Mouse (Mus musculus) limb, embryonic 14.5 days (tissue): ENCODE results near the gene Cfl2. TPM values are rescaled to one million over a fixed set of nuclear protein-coding genes. Genes with fewer than 3 reads are reported as not detected.

Experiments used
- ATAC-seq: fragments of 200-750 bp; cut with Nextera tagmentation; 2 replicates; pipeline ENCODE4 v1.8.0; 2017; ENCODE audit warnings: low read depth, moderate number of reproducible peaks, moderate TSS enrichment; ENCODE audit not compliant: low FRiP score
- DNase-seq: peaks from one replicate; pipeline ENCODE4 v3.0.0-alpha.2; 2015; ENCODE audit warnings: low spot score
- H3K27ac ChIP-seq: fragments of 300-500 bp; sonication (generic); replicated peaks from 2 replicates; pipeline ENCODE4 v1.5.1; 2014; ENCODE audit warnings: low read depth, mild to moderate bottlenecking, low read length, moderate library complexity, mixed read lengths
- H3K27me3 ChIP-seq: fragments of 300-500 bp; sonication (generic); 2 replicates; pipeline ENCODE4 v1.6.1; 2014; ENCODE audit warnings: low read length, mixed read lengths; ENCODE audit not compliant: control insufficient read depth, insufficient read depth
- H3K36me3 ChIP-seq: fragments of 300-500 bp; sonication (generic); 2 replicates; pipeline ENCODE4 v1.6.1; 2014; ENCODE audit warnings: mild to moderate bottlenecking, low read length, moderate library complexity, mixed read lengths; ENCODE audit not compliant: control insufficient read depth, insufficient read depth
- H3K4me1 ChIP-seq: fragments of 300-500 bp; sonication (generic); 2 replicates; pipeline ENCODE4 v1.6.1; 2014; ENCODE audit warnings: antibody characterized with exemption, low read length, mixed read lengths; ENCODE audit not compliant: control insufficient read depth, insufficient read depth
- H3K4me2 ChIP-seq: fragments of 300-500 bp; sonication (generic); replicated peaks from 2 replicates; pipeline ENCODE4 v1.6.1; 2014; ENCODE audit warnings: low read depth, mild to moderate bottlenecking, low read length, moderate library complexity; ENCODE audit not compliant: severe bottlenecking
- H3K4me3 ChIP-seq: fragments of 300-500 bp; sonication (generic); replicated peaks from 2 replicates; pipeline ENCODE4 v1.5.1; 2014; ENCODE audit warnings: low read length
- H3K9ac ChIP-seq: fragments of 300-500 bp; sonication (generic); 2 replicates; pipeline ENCODE4 v1.6.1; 2014; ENCODE audit warnings: mild to moderate bottlenecking, low read depth, low read length, moderate library complexity; ENCODE audit not compliant: severe bottlenecking
- H3K9me3 ChIP-seq: fragments of 300-500 bp; sonication (generic); 2 replicates; pipeline ENCODE4 v1.6.1; 2016; ENCODE audit warnings: low read length; ENCODE audit not compliant: control insufficient read depth
- POLR2A ChIP-seq: fragments of 200-500 bp; IDR thresholded peaks from 2 replicates; pipeline ENCODE4 v1.8.0; 2012; ENCODE audit warnings: inconsistent platforms, mild to moderate bottlenecking, moderate library complexity, borderline replicate concordance; ENCODE audit not compliant: insufficient read depth, insufficient read length; ENCODE audit errors: extremely low read depth
- WGBS: fragments of 180-500 bp; shearing (Covaris S2); extraction: QIAGEN DNeasy Blood & Tissue Kit; methylation state at CpG from one replicate; pipeline ENCODE4 v1.1.7; 2014; 5-methylcytosine and 5-hydroxymethylcytosine counted together
- polyA plus RNA-seq, 2 experiments: library from polyadenylated mRNA; depleted of rRNA in 1 of 2; stranded (reverse) in 1 of 2; unstranded in 1 of 2; fragments of >200 nt; fragmentation: Nextera tagmentation in 1 of 2; extraction: Ambion mirVana in 1 of 2; gene quantifications; 2 replicates each; pipeline versions ENCODE4 v1.2.1 to v1.2.3; 2012 to 2014

Gene Cfl2
- polyA plus RNA-seq, 2 experiments: 70.9 to 228 TPM

DNA sequence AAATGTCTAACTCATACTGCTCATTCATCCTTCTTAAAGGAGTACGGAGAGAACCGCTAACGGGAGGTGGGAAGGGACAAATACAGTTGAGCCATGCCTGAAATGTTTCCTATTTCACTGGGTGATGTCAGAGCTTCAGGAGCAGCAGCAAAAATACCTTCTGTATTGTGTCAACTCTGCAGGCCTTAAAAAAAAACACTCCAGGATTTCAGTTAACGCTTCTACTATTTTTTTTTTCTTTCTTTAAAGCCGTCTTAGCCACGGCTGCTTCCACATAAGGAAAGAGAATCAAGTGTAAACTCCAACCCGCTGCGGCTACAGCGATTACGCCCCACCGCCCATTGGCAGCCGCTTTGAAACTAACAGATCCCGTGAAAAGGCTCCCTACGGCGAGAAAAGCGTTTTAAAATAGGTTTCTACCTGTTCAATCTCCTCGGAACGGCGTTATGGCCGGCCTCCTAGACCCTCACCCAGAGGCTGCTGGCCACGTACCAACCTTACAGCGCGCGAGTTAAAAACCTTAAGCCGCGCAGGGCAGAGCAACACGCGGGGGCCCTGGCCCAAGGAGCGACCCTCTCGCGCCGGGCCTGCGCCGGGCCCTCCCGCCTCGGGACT, 579 bp downstream of the Cfl2 start:
- Histone ChIP-seq H3K27ac (peak overlapping the region; percentile 99), H3K9ac (peak overlapping the region; percentile 97), H3K9me3 (no peaks in the 10 kb centered on the region), H3K4me2 (peak overlapping the region; percentile 61), H3K4me1 (peaks cover 7% of the 10 kb centered on the region), H3K36me3 (peaks cover 26% of the 10 kb centered on the region), H3K27me3 (no peaks in the 10 kb centered on the region), H3K4me3 (peak overlapping the region; percentile 98)
- ATAC-seq (no peak), DNase-seq (peak; percentile 71)
- 0% methylated on average over 29 of the region's 36 CpGs for WGBS
- TF ChIP-seq POLR2A: no peak

DNA sequence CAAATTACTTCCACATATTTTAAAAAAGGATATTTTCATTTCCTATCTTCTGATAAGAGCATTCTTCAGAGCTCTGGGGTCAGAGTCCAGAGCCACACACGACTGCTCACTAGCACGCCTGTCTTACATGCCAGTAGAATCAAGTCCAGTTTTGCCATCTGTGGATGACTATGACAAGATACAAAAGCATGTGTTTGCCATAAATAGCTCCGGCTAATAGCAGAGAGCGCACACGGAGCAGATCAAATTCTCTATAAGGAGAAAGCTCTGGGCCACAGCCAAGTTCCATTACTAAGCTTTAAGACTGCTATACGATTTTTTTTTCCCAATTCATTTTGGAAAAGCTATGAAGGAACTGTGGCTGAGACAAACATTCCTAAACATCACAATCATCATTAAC, 3.1 kb downstream of the Cfl2 start:
- Histone ChIP-seq H3K27me3 (no peaks in the 10 kb centered on the region), H3K4me2 (no peak overlapping the region), H3K9me3 (no peaks in the 10 kb centered on the region), H3K9ac (no peak overlapping the region), H3K36me3 (peaks cover 32% of the 10 kb centered on the region), H3K27ac (no peak overlapping the region), H3K4me3 (no peak overlapping the region), H3K4me1 (peaks cover 7% of the 10 kb centered on the region)
- ATAC-seq (no peak), DNase-seq (peak; percentile 92)
- WGBS: 37% methylated on average over 6 of the region's 6 CpGs
- no peak for TF ChIP-seq POLR2A

DNA sequence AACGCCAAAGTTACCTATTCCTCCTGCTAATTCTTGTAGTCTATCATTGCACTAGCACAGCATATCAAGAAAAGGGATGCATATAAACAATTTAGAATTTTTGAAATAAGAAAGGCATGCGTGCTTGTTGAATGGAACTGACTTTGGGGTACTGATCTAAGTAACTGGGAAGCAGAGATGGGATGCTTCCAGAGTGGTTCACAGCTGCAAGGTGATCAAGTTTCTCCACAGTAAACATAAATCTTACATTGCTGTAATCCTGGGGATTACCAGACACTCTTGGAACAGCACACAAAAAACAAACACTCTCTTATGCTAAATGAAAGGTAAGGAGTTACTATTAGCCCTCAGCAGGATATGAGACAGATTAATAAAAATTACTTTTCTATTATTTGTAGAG, 12.1 kb downstream of the Cfl2 start:
- no peaks in the 10 kb centered on the region for H3K27me3 ChIP-seq
- DNase-seq (no peak), ATAC-seq (no peak)
- no peak for TF ChIP-seq POLR2A
- H3K4me1 ChIP-seq: no peaks in the 10 kb centered on the region
- H3K4me2 ChIP-seq: no peak overlapping the region
- H3K9ac ChIP-seq: no peak overlapping the region
- no peak overlapping the region for H3K27ac ChIP-seq
- H3K36me3 ChIP-seq: 0 out of 2 replicates have a peak, but pooled peaks cover 2% of the 10 kb centered on the region
- H3K4me3 ChIP-seq: no peak overlapping the region
- 78% methylated on average over 2 of the region's 2 CpGs for WGBS
- no peaks in the 10 kb centered on the region for H3K9me3 ChIP-seq

DNA sequence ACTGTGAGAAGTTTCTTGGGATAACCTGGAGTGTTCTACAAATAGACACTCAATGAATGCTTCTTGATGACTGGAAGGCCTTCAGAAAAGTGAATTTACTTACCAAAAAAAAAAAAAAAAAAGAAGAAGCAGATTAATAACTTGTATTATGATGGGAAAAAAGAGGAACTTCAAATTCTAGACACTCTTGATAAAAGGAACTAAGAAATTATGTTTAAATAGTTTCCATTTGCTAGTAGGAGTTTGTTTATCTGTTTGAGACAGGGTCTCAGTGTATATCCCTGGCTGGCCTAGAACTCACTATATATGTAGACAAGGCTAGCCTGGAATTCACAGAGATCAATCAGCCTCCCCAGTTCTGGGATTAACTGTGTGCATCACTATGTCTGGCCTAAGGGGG, 18.3 kb downstream of the Cfl2 start:
- Histone ChIP-seq H3K9ac (no peak overlapping the region), H3K4me1 (no peaks in the 10 kb centered on the region), H3K4me2 (no peak overlapping the region), H3K36me3 (no peaks in the 10 kb centered on the region), H3K4me3 (no peak overlapping the region), H3K9me3 (no peaks in the 10 kb centered on the region), H3K27ac (no peak overlapping the region), H3K27me3 (no peaks in the 10 kb centered on the region)
- no peak for DNase-seq
- no peak for ATAC-seq
- TF ChIP-seq POLR2A: no peak

DNA sequence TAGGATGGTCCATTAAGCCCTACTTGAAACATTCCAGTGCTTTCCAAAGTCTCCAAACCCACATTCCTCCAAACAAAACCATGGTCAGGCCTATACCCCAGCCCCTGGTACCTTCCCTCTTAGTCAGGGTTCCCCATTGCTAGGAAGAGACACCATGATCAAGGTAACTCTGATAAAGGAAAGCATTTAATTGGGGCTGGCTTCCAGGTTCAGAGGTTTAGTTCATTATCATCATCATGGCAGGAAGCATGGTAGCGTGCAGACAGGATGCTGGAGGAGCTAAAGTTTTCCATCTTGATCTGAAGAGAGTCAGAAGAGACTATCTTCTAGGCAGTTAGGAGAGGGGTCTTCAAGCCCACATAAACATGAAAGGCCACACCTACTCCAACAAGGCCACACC, 21.1 kb downstream of the Cfl2 start:
- no peaks in the 10 kb centered on the region for H3K9me3 ChIP-seq
- no peaks in the 10 kb centered on the region for H3K4me1 ChIP-seq
- H3K36me3 ChIP-seq: no peaks in the 10 kb centered on the region
- DNase-seq: no peak
- no peak overlapping the region for H3K27ac ChIP-seq
- H3K4me3 ChIP-seq: no peak overlapping the region
- no peak overlapping the region for H3K9ac ChIP-seq
- H3K4me2 ChIP-seq: no peak overlapping the region
- 85% methylated on average over 1 of the region's 1 CpGs for WGBS
- TF ChIP-seq POLR2A: no peak
- no peak for ATAC-seq
- no peaks in the 10 kb centered on the region for H3K27me3 ChIP-seq

DNA sequence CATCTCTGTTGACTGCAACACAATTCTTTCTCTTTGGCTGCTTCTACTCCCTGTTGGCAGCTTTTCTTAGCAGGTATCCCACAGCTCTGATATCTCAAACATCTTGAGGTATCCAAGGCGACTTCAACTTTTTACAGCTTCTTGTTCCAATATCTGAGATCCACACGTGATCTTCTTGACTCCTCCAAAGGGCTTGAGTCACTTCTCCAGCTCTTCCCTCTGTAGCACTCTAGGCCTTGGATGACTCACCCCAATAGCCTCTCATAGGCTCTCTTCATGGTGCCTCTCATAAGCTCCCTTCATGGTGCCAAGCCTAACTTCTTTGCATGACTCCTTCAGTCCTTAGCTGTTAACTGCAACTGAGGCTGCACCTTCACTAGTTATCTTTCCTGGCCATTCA, 22.9 kb downstream of the Cfl2 start:
- 72% methylated on average over 2 of the region's 2 CpGs for WGBS

More for the DNA sequence above, 22.9 kb downstream of the Cfl2 start:
- ATAC-seq: no peak
- Histone ChIP-seq H3K9ac (no peak overlapping the region), H3K27me3 (no peaks in the 10 kb centered on the region), H3K4me2 (no peak overlapping the region), H3K4me3 (no peak overlapping the region), H3K9me3 (no peaks in the 10 kb centered on the region), H3K27ac (no peak overlapping the region), H3K4me1 (peaks cover 3% of the 10 kb centered on the region), H3K36me3 (no peaks in the 10 kb centered on the region)
- no peak for TF ChIP-seq POLR2A
- DNase-seq: no peak
